Mouse (Mus musculus) ES-Bruce4 (cell line): ENCODE results near the gene Mprip.

ENCODE experiments used
- CTCF ChIP-seq: IDR thresholded peaks from one replicate; pipeline ENCODE4 v1.8.1; 2011; ENCODE audit warnings: low read depth, low read length
- EP300 ChIP-seq: IDR thresholded peaks from 2 replicates; pipeline ENCODE4 v1.6.1; 2011; ENCODE audit warnings: low read depth, low read length; ENCODE audit not compliant: insufficient read depth

DNA sequence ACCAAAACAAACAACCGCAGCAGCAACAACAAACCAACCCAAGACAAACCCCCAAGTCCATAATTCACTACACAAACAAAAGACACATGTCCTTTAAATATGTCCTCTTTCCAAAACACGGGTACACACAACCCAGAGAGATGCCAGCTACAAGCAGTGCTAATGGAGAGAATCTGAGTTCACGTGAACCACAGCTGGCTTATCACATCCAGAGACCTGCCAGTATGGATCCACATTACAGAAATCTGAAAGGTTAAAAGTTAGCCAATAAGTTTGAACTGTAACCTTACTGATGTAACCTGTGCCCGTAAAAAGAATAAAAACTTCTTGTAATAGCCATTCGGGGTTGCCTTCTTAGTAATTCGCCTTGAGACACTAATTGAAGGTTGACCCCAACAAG lies 153.8 kb downstream of the Mprip start:
- TF ChIP-seq CTCF (no peak), EP300 (no peak)
